Mouse (Mus musculus) embryo, embryonic 9.5 days (tissue): Measurements from ENCODE around the gene Ptpn6.
A peak's percentile ranks its signal among the peaks of the same experiment; 100 is the strongest.

Experiments used
- DNase-seq: peaks from one replicate; pipeline ENCODE4 v3.0.0-alpha.2; 2017; ENCODE audit errors: extremely low spot score

The Ptpn6 gene

GRCm38 (mm10) chr6:124738511-124739023 lies at the start of gene Ptpn6:
Gene Ptpn6 (minus strand): TSS chr6:124738714.
- peak; percentile 54 for DNase-seq

GRCm38 (mm10) chr6:124787722-124788121 lies 49.2 kb upstream of the Ptpn6 start:
- no peak for DNase-seq

GRCm38 (mm10) chr6:124786756-124787420 lies 48.4 kb upstream of the Ptpn6 start:
- DNase-seq, result no peak

- peak; percentile 60 for DNase-seq
Measured at GRCm38 (mm10) chr6:124782436-124782835, 43.9 kb upstream of the Ptpn6 start.

GRCm38 (mm10) chr6:124780917-124781316 lies 42.4 kb upstream of the Ptpn6 start:
- DNase-seq, result no peak

- no peak for DNase-seq
Measured at GRCm38 (mm10) chr6:124779984-124780416, 41.5 kb upstream of the Ptpn6 start.

GRCm38 (mm10) chr6:124779222-124779983 lies 40.9 kb upstream of the Ptpn6 start, which contains the start of gene Lrrc23:
Gene Lrrc23 (minus strand): TSS chr6:124779727.
- DNase-seq, result peak; percentile 81

GRCm38 (mm10) chr6:124770511-124770910 lies 32.0 kb upstream of the Ptpn6 start:
- DNase-seq, result no peak

GRCm38 (mm10) chr6:124770013-124770412 lies 31.5 kb upstream of the Ptpn6 start:
- no peak for DNase-seq

GRCm38 (mm10) chr6:124769101-124769765 lies 30.7 kb upstream of the Ptpn6 start, which contains the start of gene Eno2:
Gene Eno2 (minus strand): TSS chr6:124769673.
- peak; percentile 48 for DNase-seq

GRCm38 (mm10) chr6:124768704-124769044 lies 30.2 kb upstream of the Ptpn6 start:
- no peak for DNase-seq

GRCm38 (mm10) chr6:124767920-124768703 lies 29.6 kb upstream of the Ptpn6 start:
- DNase-seq, result no peak

GRCm38 (mm10) chr6:124767536-124767919 lies 29.0 kb upstream of the Ptpn6 start:
- DNase-seq, result no peak

GRCm38 (mm10) chr6:124765951-124766350 lies 27.4 kb upstream of the Ptpn6 start:
- no peak for DNase-seq

GRCm38 (mm10) chr6:124759259-124759658 lies 20.7 kb upstream of the Ptpn6 start:
- peak; percentile 85 for DNase-seq

- no peak for DNase-seq
Measured at GRCm38 (mm10) chr6:124758849-124759232, 20.3 kb upstream of the Ptpn6 start.

- peak; percentile 60 for DNase-seq
Measured at GRCm38 (mm10) chr6:124757909-124758848, 19.7 kb upstream of the Ptpn6 start.

- peak; percentile 45 for DNase-seq
Measured at GRCm38 (mm10) chr6:124757351-124757880, 18.9 kb upstream of the Ptpn6 start.

- peak; percentile 89 for DNase-seq
Measured at GRCm38 (mm10) chr6:124756652-124757350, 18.3 kb upstream of the Ptpn6 start.
